Mouse (Mus musculus) testis, adult 2 months (tissue): ENCODE data around the gene Cadps2. TPM values are rescaled to one million over a fixed set of nuclear protein-coding genes. Genes with fewer than 3 reads are reported as not detected.
A peak's percentile ranks its signal among the peaks of the same experiment; 100 is the strongest.

ENCODE experiments used
- H3K27ac ChIP-seq: fragments of 200-500 bp; 2 replicates; pipeline ENCODE4 v1.5.1; 2012; ENCODE audit warnings: low read depth, low read length; ENCODE audit not compliant: control insufficient read depth, insufficient read depth
- H3K27me3 ChIP-seq: fragments of 200-500 bp; 2 replicates; pipeline ENCODE4 v1.6.1; 2012; ENCODE audit warnings: mild to moderate bottlenecking, low read length, moderate library complexity; ENCODE audit not compliant: control insufficient read depth, insufficient read depth
- H3K36me3 ChIP-seq: fragments of 200-500 bp; 2 replicates; pipeline ENCODE4 v1.6.1; 2012; ENCODE audit warnings: mild to moderate bottlenecking, low read length; ENCODE audit not compliant: control insufficient read depth, insufficient read depth
- H3K4me1 ChIP-seq: fragments of 200-500 bp; 2 replicates; pipeline ENCODE4 v1.6.1; 2012; ENCODE audit warnings: low read length; ENCODE audit not compliant: control insufficient read depth, insufficient read depth
- H3K4me3 ChIP-seq: fragments of 200-500 bp; 2 replicates; pipeline ENCODE4 v1.5.1; 2012; ENCODE audit warnings: low read depth, mild to moderate bottlenecking, low read length, moderate library complexity, mixed read lengths; ENCODE audit not compliant: control insufficient read depth
- CTCF ChIP-seq: fragments of 200-500 bp; IDR thresholded peaks from 2 replicates; pipeline ENCODE4 v1.5.1; 2012; ENCODE audit warnings: low read depth, mild to moderate bottlenecking, inconsistent platforms, low read length, moderate library complexity; ENCODE audit not compliant: control insufficient read depth, insufficient read depth, insufficient replicate concordance
- POLR2A ChIP-seq: fragments of 200-500 bp; IDR thresholded peaks from 2 replicates; pipeline ENCODE4 v1.6.1; 2012; ENCODE audit warnings: low read depth, mild to moderate bottlenecking, inconsistent platforms, low read length, moderate library complexity; ENCODE audit not compliant: control insufficient read depth
- polyA plus RNA-seq: library from polyadenylated mRNA; depleted of rRNA; stranded (reverse); fragments of >200 nt; gene quantifications from 2 replicates; pipeline ENCODE4 v1.2.3, GENCODE M21; 2012

The Cadps2 gene
- polyA plus RNA-seq, 1 experiment = 0.77 TPM

GRCm38 (mm10) chr6:23830741-23831140 is 8.5 kb downstream of the Cadps2 start:
- TF ChIP-seq POLR2A (no peak), CTCF (no peak)
- Histone ChIP-seq H3K36me3 (no peaks in the 10 kb centered on the region), H3K27ac (no peak overlapping the region), H3K4me3 (no peak overlapping the region), H3K4me1 (no peaks in the 10 kb centered on the region), H3K27me3 (no peaks in the 10 kb centered on the region)

DNA sequence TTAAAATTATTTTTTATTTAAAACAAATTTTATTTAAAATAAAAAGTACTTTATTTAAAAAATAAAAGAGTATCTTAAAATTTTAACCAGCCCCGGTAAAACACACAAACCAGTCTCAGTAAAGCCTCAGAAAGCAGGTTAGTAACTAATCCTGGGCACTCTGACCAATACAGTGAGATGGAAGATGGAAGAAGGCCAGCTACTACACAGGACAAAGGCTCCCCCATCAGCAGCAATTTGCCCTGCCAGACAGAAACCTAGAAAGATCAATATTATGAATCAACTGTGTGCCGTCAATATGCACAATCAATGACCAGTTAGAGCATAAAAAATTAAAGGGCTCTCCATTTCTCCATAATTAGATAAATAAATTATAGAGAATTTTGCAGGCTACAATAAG is 9.9 kb downstream of the Cadps2 start:
- TF ChIP-seq POLR2A = no peak
- no peak for TF ChIP-seq CTCF
- no peaks in the 10 kb centered on the region for H3K27me3 ChIP-seq
- H3K4me3 ChIP-seq = no peak overlapping the region
- no peaks in the 10 kb centered on the region for H3K36me3 ChIP-seq
- H3K4me1 ChIP-seq = no peaks in the 10 kb centered on the region
- no peak overlapping the region for H3K27ac ChIP-seq

DNA sequence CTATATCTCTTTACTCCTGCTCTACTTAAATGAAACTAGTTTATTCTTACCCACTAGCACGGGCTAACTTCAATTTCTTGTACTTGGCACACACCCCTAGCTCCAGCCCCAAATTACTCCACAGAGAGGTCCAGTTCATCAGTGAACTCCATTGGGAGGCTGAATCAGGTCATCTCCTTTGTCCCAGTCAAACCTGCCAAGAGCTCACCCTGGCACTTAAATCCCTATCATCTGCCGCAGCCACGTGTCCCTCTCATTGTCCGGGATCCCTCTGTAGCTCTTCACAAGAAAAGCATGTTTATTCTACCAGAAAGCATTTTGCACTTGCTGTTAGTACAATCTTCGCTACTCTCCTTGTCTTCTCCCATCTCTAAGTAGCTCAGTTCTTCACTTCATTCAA is 17.4 kb downstream of the Cadps2 start:
- Histone ChIP-seq H3K4me1 (no peaks in the 10 kb centered on the region), H3K27ac (no peak overlapping the region), H3K4me3 (no peak overlapping the region), H3K36me3 (no peaks in the 10 kb centered on the region), H3K27me3 (no peaks in the 10 kb centered on the region)
- TF ChIP-seq CTCF = no peak
- no peak for TF ChIP-seq POLR2A

GRCm38 (mm10) chr6:23810087-23810486 is 29.1 kb downstream of the Cadps2 start:
- H3K4me1 ChIP-seq = no peaks in the 10 kb centered on the region
- no peaks in the 10 kb centered on the region for H3K36me3 ChIP-seq
- no peaks in the 10 kb centered on the region for H3K27me3 ChIP-seq
- no peak overlapping the region for H3K4me3 ChIP-seq
- TF ChIP-seq POLR2A (no peak), CTCF (no peak)
- H3K27ac ChIP-seq = no peak overlapping the region

DNA sequence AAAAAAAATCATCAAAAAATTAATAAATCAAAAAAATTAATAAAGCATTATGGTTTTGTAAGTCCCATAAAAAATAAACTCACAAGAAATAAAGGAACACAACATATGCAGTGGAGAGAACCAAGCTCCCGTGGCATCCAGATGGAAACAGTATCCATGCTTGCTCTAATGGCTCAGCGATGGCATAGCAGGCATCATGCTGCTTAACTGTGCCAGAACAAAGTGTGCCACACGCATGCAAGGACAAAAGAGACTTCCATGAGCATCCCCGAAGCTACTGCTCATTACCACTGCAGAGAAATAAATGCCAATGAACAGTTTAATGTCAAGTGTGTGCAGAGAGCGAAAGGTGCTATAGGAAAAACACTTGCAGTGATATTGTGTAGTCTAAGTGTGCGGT is 29.9 kb downstream of the Cadps2 start:
- Histone ChIP-seq H3K4me3 (no peak overlapping the region), H3K4me1 (no peaks in the 10 kb centered on the region), H3K27me3 (no peaks in the 10 kb centered on the region), H3K36me3 (no peaks in the 10 kb centered on the region), H3K27ac (no peak overlapping the region)
- TF ChIP-seq POLR2A = no peak
- TF ChIP-seq CTCF = no peak

GRCm38 (mm10) chr6:23805333-23805732 is 33.9 kb downstream of the Cadps2 start:
- Histone ChIP-seq H3K36me3 (no peaks in the 10 kb centered on the region), H3K4me3 (no peak overlapping the region), H3K27me3 (no peaks in the 10 kb centered on the region), H3K4me1 (no peaks in the 10 kb centered on the region), H3K27ac (no peak overlapping the region)
- TF ChIP-seq POLR2A (no peak), CTCF (no peak)

DNA sequence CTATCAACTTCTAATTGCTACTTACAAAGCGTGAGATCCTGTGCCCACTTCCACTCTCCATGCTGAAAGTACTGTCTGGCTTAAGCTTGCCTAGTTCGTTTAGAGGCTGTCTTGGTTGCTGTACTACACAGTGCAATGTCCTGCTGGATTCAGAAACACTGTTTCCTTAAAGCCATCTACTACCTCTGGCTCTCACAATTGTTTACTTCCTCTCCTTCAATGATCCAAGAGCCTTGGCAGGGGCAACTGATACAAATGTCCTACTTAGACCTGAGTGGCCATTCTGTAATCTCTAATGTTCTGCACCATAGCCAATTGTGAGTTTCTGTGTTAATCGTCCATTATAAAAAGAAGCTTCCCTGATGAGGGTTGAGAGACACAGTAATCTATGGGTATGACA is 47.4 kb downstream of the Cadps2 start:
- Histone ChIP-seq H3K4me3 (no peak overlapping the region), H3K27ac (no peak overlapping the region), H3K4me1 (no peaks in the 10 kb centered on the region), H3K36me3 (no peaks in the 10 kb centered on the region), H3K27me3 (no peaks in the 10 kb centered on the region)
- TF ChIP-seq POLR2A (no peak), CTCF (no peak)

GRCm38 (mm10) chr6:23777641-23778040 is 61.6 kb downstream of the Cadps2 start:
- no peaks in the 10 kb centered on the region for H3K36me3 ChIP-seq
- no peaks in the 10 kb centered on the region for H3K27me3 ChIP-seq
- no peaks in the 10 kb centered on the region for H3K4me1 ChIP-seq
- no peak overlapping the region for H3K4me3 ChIP-seq
- H3K27ac ChIP-seq = no peak overlapping the region
- TF ChIP-seq POLR2A (no peak), CTCF (peak; percentile 22; the same call in 1 of the 2 replicates)
